Mouse (Mus musculus) embryo, embryonic 10 days (tissue): ENCODE data around the gene Lrrc73.

Experiments used
- DNase-seq: peaks from one replicate; pipeline ENCODE4 v3.0.0-alpha.2; 2015; ENCODE audit warnings: low spot score

The Lrrc73 gene

DNA sequence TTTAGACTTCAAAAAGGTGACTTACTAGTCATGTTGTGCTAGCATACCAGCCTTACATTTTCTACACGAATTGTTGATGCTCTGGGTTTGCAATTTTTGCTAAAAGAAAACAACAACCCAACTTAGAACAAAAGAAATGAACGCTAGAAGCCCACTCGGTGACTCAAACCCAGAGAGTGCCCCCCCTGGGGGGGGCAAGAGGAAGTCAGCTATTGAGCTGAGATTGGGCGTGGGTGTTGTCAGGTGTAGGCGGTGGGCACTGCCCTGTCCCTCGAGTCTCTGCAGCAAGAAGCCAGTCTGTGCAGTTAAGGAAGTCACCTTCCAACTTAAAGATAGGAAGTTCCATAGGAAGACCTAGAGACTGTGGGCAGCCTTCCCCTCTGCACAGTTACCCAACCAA is 43.3 kb downstream of the Lrrc73 start:
- no peak for DNase-seq

DNA sequence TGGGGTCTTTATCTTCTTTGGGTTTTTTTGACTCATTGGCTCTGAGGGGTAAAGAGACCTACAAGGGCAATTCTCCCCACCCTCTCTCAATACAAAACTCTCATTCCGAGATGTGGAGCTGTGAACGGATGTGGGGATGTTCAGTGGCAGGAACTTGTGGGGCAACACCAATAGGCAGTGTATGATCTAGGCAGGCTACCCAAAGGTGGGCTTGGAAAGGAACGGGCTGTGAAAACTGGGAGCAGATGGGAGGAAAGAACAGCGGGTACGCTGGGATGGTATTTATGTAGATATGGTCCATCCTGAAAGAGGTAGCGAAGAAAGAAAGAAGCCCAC is 43.7 kb downstream of the Lrrc73 start:
- no peak for DNase-seq

DNA sequence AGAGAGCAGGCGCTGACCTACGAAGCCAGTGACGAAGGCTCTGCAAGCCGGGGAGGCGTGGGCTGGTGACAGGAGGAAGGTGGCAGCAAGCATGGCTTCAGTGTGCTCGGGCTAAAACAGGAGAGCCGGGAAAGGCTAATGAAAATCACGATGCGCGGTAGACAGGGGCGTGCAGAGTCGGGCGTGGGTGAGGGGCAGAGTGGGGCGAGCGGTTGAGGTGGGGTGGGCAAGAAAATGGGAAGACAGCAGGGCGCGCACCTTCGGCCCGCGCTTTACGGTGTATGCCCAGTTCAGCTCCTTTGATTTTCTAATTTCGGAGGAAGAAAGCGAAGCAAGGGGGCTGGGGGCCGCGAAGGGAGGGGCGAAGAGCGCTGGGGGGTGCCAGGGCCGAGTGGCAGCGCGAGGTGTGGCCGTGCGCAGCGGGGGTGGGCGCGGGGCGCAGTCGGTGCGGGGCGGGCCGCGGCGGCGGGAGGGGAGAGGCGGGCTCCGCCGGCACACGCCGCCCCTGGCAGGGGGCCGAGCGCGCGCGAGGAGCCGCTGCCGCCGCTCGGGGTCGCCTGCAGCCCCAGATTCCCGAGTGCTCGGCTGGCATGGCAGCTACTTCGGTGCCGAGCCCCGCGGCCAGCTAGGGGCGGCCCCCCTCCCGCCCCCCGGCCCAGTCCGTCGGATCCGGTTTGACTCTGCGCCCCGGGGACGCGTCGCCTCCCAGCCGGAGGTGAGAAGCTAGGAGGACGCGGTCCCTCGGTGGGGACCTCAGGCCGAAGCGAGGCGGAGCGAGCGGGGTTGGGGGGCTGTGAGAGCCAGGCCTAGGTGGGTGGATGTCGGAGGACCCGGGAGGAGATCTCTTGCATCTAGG is 44.3 kb downstream of the Lrrc73 start, which contains the start of gene Dlk2:
Gene Dlk2, plus strand, starts transcription at position 58 of the 856 bp plus-strand sequence.
- peak; percentile 48 for DNase-seq

DNA sequence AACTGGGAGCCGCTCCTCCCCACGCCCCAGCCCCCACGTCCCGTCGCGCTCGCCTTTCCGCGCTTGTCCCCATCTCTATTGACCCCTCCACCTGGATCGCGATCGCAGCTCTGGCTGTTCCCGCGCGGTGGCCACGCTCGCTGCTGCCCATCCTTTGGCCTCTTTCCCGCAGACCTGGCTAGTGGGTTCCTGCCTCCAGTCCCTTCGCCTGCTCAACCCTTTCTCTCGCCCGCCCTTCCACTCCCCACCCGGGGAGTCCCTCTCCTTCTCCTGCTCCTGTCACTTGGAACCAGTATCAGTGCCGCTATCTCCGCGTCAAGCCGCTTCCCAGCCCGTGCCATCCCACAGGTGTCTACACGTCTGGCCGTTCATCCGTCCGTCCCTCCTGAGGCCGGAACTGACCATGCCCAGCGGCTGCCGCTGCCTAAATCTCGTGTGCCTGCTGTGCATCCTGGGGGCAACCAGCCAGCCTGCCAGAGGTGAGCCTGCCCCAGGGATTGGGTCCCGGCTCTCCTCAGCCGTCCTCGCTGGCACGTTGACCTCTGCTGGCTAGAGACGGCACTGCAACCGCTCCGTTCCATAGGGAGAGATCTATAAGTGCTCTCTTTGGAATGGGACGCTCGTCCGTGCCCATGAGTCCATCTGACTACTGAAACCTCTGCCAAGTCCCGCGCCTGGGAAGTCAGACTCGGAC is 45.0 kb downstream of the Lrrc73 start:
- DNase-seq, result peak; percentile 97

DNA sequence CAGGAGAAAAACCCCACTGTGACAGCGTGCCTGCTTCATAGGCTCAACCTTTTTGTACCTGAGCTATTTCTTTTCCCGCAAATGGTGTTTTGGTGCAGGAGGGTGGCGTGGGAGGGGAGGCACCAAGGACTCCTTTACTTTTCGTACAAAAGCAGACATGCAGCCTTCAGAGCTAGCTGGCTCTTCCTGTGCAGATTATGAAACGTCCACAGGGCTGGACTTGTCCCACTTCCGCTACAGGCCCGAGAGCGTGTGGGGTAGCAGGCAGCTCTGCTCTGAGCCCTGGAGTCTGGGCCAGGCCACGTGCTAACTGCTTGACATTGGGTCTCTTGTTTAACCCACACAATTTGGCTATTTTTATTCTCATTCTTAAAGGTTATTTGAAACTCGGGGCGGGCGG is 48.6 kb downstream of the Lrrc73 start:
- DNase-seq, result no peak

DNA sequence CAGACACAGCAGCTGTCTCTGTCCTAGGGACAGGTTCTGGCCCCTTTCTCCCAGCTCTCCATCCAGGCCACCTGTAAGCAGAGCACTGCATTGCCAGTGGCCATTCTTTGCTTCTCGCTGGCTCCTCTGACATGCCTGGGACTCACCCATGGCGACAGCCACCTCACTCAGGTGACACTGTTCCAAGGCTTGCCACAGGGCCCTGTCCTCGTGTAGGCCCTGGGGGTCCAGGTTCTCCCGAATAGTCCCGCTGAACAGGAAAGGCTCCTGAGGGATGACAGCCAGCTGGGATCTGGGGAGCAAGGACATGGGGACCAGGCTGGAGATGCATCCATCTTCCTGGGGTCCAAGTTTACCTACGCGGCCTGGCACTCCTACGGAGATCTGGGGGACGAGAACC is 50.9 kb downstream of the Lrrc73 start:
- DNase-seq, result no peak
